Mouse (Mus musculus): ENCODE data around the gene Vmn1r71.
"Not testable (repeated sequence)": the region's sequence is repeated elsewhere in the genome, so short reads cannot be mapped to it uniquely, and the experiment has no call there.

The Vmn1r71 gene

GRCm38 (mm10) chr7:10754264-10754663 lies at the start of gene Vmn1r71:
Gene Vmn1r71, minus strand, starts transcription at chr7:10754364.
- no peak for DNase-seq (ENCODE audit: low read depth, low spot score)

GRCm38 (mm10) chr7:10757551-10757950 lies 3.4 kb upstream of the Vmn1r71 start:
- DNase-seq (ENCODE audit: low read depth, low spot score) = not testable (repeated sequence)

All from CD4-positive, CD25-positive, alpha-beta regulatory T cell, adult 2 months (primary cell).